Mouse (Mus musculus) frontal cortex, postnatal 36 days (tissue): ENCODE measurements around the gene Tvp23a.

ENCODE experiments used
- DNase-seq, 2 experiments: peaks; one replicate each; pipeline ENCODE4 v3.0.0; 2022; ENCODE audit warnings: low spot score in 2 of 2

Tvp23a gene

DNA sequence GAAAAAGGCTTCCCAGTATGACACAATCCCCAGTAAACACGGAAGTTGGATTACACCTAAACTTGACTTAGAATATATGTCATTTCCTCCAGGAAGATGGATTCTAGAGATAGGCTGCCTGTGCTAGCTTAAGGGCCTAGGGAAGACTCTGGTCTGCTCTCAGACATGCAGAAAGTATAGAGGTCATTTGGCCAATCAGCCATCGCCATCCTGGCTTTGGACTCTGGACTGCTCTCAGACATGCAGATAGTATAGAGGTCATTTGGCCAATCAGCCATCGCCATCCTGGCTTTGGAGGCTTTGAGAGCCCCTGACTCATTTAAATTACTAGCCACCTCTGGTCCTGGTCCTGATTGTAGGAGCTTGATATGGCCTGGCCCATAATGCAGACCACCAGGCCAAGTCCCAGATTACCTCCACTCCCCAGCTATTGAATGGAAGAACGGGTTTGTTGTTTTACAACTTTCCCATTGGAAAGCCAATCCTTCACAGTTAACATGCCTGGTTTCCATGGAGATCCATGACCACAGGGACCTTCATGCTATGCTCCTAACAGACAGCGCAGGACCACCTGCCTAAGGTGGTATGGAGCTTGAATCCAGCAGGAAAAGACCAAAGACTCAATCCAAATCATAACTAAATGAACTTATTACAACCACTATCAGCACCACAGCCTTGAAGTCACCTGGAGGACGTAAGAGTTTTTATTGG lies 6.9 kb upstream of the Tvp23a start:
- DNase-seq: no peak

DNA sequence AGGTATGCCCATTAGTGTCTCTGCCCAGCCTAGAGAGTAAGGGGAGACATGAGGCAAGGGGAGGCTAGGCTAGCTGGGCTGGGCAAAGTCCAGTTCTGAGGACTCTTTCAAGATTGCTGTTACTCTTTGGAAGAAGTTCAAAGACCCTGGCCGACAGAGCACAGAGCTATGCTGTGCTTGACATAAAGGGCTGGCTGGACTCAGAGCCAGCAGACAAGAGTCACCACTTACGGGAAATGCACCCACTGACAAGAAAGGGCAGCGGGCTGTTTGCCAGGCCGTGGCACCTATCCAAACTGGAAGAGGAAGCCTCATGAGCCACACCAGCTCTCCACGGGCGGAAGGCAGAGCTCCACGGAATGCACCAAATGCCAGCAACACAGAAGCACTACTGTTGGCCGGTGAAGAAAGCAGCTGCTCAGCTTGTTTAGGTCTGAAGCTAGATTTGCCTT lies 5.3 kb upstream of the Tvp23a start:
- DNase-seq: peak; percentile 58 to 59

DNA sequence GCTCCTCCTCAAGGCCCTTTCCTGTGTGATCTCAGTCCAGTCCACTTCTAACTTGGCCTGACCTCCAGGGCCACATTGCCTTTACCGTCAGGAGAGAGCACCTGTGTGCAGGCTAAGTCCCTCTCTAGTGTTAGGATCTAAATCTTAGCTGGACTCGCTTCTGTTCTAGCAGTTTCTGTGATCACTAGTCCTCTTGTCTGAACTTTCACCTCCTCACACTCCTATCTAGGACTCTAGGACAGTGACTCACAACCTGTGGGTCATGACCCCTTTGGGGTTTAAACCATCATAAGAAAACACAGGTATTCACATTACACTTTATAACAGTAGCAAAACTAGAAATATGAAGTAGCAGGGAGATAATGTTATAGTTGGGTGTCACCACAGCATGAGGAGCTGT lies 4.7 kb upstream of the Tvp23a start:
- DNase-seq: no peak

- no peak for DNase-seq
Measured at GRCm38 (mm10) chr16:10448931-10449330, 1.8 kb upstream of the Tvp23a start.

DNA sequence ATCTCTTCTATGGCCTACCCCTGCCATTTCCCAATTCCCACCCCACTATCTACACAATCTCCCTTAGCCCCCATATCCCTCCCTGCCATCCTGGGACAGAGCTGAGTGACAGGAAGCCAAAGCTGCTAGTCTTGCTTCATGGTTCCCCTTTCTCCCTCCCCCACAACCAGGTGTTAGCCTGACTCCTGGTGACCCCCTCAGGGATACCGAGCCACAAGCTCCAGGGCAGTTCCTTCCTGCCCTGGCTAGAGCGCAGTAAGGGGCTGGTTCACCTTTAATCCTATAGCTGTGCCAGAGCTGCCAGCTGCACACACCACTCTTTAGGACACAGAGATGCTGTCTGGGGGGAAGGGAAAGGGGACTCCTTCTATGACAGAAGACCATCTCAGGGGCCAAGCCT lies 619 bp upstream of the Tvp23a start:
- DNase-seq: no peak

GRCm38 (mm10) chr16:10446573-10447263 lies 444 bp downstream of the Tvp23a start:
- DNase-seq: peak in 1 of 2 experiments; percentile 32

DNA sequence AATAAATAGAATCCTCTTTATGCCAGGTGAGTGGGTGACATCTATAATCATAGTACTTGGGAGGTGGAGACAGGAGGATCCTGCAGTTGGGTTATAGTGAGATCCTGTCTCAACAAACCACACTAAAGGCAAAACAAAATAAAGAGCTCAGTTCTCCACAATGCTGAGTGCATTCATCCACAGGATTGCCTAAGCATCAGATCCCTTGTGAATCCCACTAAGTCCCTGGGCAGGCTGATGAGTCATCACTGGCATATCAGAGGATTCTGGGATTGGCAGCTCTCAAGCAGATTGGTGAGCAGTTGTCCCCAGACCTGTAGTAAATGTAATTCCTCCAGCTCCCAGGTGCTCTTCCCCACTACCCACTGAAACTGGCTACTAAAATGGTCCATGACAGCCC lies 3.4 kb downstream of the Tvp23a start:
- DNase-seq: no peak

- DNase-seq: no peak
Measured at GRCm38 (mm10) chr16:10441761-10442160, 5.4 kb downstream of the Tvp23a start.

DNA sequence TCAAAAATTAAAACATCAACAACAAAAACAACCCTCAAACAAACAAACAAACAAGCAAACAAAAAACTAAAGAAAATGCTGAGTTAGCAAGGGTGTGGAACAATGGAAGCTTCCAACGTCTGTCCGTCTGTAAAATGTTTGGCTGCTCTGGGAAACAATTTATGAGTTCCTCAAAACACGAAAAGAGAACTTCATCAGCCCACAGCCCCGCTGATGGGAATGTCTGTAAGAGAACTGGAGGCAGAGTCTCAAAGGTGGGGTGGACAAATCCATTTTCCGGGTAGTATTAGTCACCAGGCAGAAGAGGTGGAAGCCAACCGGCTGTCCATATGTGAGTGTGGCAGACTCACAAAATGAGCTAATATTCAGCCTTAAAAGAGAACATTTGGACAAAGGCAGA lies 5.8 kb downstream of the Tvp23a start:
- DNase-seq: no peak

- DNase-seq: no peak
Measured at GRCm38 (mm10) chr16:10438055-10438454, 9.1 kb downstream of the Tvp23a start.

- no peak for DNase-seq
Measured at GRCm38 (mm10) chr16:10436166-10436565, 11.0 kb downstream of the Tvp23a start.

GRCm38 (mm10) chr16:10433344-10433743 lies 13.8 kb downstream of the Tvp23a start:
- no peak for DNase-seq

DNA sequence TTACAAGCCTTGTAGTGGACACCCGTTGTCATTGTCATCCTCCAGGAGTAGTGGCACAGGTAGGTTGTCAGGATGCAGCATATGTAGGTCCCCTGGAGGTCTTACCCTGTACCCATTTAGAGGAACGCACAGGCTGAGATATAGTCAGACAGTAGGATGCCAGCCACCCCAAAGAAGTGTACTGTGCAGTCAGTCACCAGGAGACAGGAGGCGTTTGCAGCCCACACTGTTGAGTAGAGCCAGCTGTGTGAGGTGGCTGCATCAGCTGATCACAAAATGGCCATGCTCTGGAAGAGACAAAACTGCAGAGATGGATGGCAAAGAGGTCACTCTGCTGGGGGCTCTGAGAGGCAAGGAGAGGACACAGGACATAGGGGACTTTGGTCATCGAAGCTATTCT lies 14.8 kb downstream of the Tvp23a start:
- DNase-seq: no peak

DNA sequence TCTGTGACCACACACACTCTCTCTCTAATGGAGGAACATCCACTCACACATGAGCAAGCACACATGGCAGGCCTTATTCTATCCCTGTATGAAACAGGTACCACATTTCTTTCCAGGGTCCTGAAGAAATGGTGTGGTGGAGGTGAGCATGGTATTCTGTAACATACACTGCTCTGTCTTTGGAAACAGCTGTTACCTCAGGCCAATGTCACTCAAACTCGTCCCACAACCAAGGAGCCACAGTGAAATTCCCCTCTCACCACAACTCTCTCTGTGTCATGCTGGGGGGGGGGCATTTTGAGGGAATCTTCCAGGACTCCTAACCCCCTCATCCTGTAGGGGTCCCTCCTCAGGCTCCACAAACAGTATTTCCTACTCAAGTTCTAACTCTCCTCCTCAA lies 15.3 kb downstream of the Tvp23a start:
- DNase-seq: no peak

GRCm38 (mm10) chr16:10420447-10421054 lies 26.6 kb downstream of the Tvp23a start:
- DNase-seq: no peak

GRCm38 (mm10) chr16:10417723-10418259 lies 29.4 kb downstream of the Tvp23a start:
- DNase-seq: no peak

- no peak for DNase-seq
Measured at GRCm38 (mm10) chr16:10416866-10417265, 30.3 kb downstream of the Tvp23a start.

GRCm38 (mm10) chr16:10415976-10416375 lies 31.2 kb downstream of the Tvp23a start:
- no peak for DNase-seq

DNA sequence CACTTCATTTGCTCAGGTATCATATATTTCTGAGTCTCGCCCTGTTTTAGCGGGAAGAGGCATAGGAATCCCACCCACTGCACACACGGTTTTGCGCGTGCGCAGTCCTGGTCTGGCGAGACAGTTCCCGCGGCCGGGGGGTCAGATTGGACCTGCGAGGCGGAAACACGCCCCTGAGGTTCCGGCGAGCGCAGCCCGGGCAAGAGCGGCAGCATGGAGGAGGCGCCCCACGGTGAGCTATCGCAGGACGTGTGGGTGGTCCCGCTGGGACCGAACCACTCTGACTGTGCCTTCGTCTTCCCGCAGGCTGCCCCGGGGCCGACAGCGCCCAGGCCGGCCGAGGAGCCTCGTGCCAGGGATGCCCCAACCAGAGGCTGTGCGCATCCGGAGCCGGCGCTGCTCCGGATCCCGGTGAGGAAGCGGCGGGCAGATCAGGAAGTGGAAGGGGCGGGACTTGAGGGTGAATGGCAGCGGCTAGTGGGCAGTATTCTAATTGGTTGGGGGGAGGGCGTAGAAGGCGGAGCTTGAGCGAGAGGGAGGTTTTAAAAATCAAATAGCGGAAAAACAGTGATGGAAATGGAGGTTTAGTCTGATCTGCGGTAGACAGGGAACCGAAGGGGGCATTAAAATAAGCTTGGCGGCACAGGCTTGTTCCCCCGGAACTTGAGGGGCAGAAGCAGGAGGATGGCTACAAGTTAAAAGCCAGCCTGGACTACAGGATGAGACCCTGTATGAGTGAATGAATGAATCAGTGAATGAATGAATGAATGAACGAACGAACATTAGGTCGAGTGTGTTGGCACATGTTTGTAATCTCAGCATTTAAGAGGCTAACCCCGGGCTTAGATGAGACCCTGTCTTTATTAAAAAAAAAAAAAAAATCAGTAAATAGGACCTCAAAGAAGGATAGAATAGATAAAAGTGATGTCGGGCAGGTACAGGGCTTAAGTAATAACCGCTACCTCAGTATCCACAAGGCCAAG lies 35.1 kb downstream of the Tvp23a start, which contains the start of gene Nubp1:
Gene Nubp1, plus strand, starts transcription at position 185 of the 983 bp plus-strand sequence.
- DNase-seq: peak; percentile 93 to 94

GRCm38 (mm10) chr16:10399160-10399559 lies 48.0 kb downstream of the Tvp23a start:
- DNase-seq: peak; percentile 82 to 89

GRCm38 (mm10) chr16:10398755-10399154 lies 48.4 kb downstream of the Tvp23a start:
- DNase-seq: no peak
